Mouse (Mus musculus) common myeloid progenitor, adult 5-6 weeks (primary cell): ENCODE measurements around the gene Zfp286. TPM values are rescaled to one million over a fixed set of nuclear protein-coding genes. Genes with fewer than 3 reads are reported as not detected.

Experiments used
- ATAC-seq: replicated peaks from 2 replicates; pipeline ENCODE4 v1.8.0; 2016; ENCODE audit warnings: low read depth, mild to moderate bottlenecking, moderate TSS enrichment, inconsistent platforms; ENCODE audit not compliant: poor library complexity, severe bottlenecking
- total RNA-seq: library from RNA; stranded (forward); fragments of 200-1000, 187-1606 nt; gene quantifications from 2 replicates; pipeline ENCODE4 v1.2.3, GENCODE M21; 2017

Gene Zfp286
- total RNA-seq, 1 experiment from 2014 or later, result 5.1 TPM

DNA sequence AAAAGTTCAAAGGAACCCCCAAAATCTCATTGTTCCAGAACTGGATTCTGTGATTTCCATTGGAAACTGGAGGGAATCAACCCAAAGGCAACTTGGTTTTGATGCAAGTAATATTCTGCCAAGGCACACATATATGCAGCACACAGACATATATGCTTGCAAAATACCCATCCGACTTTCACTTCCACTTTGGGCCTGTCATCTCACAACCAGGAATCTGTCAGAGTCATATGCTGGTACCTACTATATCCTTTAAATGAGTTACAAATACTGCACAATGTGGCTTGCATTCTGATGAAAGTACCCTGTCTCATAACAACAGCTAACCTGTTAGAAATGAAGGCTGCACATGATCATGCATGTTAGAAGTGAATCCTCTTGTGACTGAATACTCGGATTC, 18.7 kb upstream of the Zfp286 start:
- ATAC-seq, result peak; percentile 57

DNA sequence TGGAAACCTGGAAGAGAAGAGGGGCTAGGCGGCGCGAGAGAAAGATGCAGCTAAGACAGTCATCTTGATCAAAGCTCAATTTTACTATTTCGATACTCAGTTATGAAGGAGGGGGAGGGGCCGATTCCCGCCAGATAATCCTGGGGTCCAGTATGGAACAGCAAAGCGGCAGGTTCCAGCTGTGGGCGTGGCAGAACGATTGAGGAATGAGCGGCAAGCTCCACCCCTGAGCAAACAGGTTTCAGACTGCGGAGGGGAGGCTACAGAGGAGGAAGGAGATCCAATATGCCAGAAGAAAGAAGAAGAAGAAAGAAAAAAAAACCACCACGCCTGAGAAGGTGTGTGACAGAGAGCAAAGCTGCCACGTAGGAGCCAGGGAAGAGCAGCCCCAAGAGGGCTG, 14.9 kb upstream of the Zfp286 start:
- ATAC-seq, result no peak

DNA sequence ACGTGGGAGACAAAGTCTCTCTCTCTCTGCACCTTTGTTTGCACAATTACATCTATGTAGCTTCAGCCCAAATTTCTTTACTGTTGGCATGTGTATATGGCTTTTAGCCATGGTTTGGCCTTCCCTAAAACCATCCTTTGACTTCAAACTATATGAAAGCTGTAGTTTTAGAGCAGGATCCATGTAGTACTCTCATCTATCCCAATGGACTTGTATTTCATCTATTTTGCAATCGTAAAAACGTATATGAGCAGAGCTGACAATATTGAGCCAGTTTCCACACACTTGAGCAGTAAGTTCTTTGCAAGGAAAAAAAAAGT, 315 bp upstream of the Zfp286 start:
- ATAC-seq, result no peak

DNA sequence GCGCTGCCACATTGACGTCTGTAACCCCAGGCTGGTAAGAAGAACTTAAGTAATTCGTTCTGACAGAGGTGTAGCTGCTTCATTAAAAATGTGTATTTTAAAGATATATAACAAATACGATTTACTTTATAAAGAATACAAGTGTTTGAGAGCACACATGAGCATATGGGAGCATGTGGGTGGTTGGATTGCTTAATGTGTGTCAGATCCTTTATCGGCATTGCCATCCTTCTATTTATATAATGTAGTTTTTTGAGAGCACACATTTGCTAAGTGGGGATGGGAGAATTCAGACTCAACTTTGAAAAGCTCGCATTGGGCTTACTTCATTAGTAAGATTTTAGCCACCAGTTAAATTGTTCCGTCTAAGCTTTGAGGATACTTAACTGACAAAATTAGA, 12.8 kb downstream of the Zfp286 start:
- ATAC-seq, result no peak

DNA sequence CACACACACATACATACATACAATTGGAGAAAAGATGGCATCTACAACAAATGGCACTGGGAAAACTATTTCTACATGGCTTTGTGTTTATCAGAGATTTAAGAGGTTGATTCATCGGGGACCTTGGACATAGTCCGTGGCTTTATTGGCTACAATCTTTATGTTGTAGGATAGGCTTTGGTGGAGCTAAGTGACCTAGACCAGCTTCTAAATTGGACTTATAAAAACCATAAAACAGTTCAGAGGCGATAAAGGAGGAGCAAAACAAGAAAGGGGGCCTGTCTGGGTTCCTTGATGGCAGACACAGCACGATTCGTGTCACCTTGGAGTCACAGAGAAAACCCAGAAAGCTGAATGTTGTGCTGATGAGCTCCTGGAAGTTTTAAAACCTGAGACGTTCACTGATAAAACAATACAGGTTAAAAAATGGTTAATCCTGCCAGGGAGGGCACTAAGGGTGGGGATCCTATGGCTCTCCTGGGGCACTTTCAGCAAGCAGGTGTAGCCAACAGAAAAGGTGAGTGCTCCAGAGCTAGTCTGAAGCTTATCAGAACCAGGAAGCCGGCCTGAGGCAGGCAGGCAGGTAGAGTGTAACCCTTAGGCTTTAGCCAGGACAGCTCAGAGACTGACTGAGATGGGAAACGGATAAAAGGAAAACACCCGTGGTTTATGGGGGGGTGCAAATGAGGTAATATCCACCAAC, 28.4 kb downstream of the Zfp286 start:
- no peak for ATAC-seq

DNA sequence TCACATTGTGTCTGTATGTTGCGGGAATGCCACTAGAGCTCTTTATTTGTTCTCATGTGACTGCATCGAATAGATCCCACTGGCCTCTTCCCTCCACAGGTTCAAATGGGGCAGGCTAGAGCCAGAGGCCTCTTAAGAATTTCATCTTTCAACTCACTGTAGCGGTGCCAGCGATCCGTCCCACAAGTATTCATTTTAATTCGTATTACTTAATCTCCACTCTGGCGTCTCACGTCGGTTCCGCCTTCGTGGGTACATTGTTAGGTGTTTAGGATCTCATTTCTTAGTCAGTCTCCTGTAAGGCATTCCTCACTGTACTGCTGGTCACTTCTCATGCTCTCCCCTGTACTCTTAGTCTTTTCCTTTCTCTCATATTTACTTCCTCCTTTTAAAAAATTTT, 30.8 kb downstream of the Zfp286 start:
- ATAC-seq, result no peak

DNA sequence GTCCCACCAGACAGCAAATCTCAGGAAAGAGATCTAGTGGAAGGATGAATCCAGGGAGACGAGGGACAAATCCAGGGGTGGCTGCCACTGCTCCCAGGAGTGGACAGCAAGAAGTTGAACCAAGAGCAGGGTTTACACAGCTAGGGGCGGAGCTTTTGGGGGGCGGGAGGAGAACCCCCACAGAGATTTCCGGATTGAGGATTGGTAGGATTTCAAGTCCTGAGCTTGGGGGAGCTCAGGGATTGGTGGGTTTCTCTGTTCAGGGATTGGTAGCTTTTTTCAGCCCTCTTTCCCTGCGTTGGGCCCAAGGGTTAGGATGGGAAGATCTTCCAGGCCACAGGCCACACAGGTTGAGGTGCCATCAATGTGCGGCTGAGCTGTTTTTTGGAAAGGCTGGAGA, 31.4 kb downstream of the Zfp286 start:
- ATAC-seq, result no peak

DNA sequence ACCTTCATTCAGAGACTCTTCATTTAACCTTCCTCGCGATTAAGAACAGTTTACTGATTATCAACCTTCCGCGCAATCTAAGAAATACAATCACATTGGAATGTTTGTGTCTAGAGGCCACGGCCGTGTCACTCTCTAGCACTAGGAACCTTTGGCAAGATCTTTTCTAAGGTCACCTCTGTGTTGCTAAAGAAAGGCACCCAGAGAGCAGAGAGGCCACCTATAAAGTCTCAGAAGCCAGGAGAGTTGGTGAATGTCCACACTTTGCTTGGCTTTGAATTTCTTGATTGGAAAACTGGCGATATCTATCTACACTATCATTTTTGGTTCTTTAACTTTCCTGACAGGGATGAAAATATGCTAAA, 32.1 kb downstream of the Zfp286 start:
- no peak for ATAC-seq

DNA sequence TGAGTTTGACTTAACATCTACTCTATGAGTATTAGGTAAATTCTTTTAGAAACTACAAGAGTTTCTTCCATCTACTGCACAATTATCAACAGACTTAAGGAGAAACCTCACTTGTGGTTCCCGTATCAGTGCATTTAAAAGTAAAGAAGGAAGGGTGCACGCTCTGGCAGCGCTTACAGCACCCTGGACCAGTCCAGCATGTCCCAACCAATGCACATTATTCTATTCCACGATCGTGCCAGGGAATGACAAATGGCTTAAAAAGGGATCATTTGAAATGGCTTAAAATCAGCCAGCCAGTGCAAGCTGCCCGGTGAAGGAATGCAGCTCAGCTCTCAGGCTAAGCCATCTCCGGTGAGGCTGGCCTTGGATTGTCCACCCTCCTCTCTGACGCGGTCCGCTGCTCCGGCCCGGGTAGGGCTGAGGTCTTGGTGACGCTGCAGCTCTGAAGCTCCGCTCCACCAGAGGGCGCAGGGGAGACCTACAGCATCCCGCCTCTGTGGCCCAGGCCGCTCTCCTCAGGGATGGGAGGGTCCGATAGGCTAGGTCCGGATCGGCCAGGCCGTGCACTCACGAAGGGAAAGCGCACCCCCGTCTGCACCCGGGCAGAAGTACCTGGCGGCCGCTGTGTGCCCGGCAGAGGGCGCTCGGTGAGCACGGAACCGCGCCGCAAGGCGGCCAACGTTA, 32.7 kb downstream of the Zfp286 start:
- peak; percentile 100 for ATAC-seq

DNA sequence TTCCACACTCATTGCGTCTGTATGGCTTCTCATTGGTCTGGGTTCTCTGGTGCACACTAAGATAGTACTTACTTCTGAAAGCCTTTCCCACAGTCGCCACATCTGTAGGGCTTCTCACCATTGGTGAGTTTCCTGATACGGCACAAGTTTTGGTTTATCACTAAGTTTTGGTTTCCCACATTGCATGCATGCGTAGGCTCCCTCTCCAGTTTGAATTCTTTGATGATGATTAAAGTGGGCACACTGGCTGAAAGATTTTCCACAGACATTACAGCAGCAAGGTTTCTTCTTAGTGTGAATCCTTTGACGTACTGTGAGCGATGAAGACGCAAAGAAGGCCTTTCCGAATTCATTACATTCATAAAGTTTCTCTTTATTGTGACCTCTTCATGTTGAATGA, 36.5 kb downstream of the Zfp286 start, which contains the start of gene Gm10428:
Gene Gm10428 (plus strand): TSS at position 321 of the 400 bp plus-strand sequence.
- ATAC-seq, result no peak

DNA sequence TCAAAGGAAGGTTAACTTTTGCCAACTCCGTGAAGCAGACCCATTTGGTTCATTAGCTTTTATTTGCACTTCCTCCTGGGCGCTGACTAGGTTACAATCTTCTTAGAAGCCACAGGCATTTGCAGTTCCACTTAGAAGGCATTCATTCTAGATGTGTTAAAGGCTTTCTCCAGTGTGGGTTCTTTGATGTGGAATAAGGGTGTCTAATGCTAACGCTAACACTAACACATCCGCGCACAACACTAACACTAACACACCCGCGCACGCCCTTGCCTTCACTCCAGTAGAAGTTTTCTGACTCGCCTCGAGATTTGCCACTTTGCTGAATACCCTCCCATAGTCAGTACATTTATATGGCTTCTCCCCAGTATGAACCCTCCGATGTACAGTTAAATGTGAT, 37.1 kb downstream of the Zfp286 start:
- no peak for ATAC-seq

DNA sequence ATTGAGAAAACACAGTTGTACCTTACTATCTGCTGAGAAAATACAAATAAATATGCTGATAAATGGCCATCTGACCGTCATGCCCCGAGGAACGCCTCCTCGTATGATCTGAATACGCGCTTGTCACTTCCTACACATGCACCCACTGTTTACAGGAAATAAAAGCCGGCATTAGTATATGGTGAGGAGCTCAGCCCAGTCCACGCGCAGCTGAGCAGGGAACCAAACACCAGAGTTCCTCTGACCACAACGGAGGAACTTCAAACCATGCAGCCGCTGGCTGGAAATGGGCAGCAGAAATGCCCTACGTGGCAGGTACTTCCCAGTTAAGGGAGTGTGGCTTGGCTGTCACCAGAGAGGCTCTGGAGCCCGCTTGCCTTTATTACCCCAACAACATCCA, 39.8 kb downstream of the Zfp286 start:
- ATAC-seq, result peak; percentile 80

DNA sequence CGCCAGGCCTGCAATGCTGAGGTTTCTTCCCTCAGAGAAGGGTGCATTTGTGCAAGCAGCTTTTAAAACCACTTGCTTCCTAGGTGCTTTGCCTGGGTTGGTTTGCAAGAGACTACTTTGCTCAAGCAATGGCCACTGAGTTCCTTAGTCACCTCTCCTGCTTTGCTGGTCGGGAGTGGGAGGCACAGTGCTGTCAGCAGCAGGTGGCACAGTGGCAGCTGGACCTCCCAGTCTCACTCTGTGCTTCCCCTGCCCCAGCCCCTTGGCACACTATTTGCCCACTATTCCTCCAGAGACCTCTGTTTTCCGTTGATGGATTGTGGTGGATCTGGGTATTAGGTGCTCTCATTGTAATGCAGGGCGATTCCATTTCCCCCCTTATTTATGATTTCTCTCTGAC, 41.2 kb downstream of the Zfp286 start:
- no peak for ATAC-seq

DNA sequence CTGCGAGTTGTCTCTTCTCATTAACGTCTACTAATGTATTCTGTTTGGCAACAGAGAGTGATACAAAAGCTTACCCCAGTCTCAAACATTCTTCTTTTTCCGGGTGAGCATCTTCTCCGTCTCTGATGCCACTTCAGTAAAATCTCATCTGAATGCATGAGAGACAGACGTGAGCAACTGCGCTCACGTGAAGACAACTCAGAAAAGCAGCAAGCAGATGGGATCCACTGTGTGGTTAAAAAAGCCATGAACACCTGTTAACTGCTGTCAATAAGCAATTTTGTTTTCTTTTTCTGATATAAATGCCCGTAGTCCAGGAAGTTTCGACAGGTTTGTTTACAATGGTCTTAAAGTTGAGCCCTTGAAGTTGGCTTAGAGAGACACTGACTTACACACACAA, 42.0 kb downstream of the Zfp286 start:
- no peak for ATAC-seq

DNA sequence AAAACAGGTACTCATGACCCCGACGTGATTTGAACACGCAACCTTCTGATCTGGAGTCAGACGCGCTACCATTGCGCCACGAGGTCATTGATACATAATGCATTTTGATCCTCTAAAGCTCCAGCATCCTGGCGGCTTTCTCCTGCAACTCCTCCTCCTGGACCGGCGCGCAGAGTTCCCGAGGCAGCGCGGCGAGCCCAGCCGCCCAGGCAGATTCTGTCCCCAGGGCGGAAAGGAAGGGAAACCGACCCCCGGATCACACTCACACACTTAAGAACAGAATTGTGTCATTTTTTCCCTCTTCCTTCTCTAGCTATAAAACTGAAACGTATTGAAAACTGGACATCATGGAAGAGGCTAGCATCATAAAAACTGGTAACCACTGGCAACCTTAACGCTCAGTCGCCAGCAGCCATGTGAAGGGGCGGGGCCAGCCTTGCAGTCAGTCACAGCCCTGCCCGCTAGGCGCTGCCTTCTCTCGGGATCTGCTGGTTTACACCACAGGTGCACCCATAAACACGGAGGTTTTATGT, 43.2 kb downstream of the Zfp286 start:
- peak; percentile 57 for ATAC-seq

DNA sequence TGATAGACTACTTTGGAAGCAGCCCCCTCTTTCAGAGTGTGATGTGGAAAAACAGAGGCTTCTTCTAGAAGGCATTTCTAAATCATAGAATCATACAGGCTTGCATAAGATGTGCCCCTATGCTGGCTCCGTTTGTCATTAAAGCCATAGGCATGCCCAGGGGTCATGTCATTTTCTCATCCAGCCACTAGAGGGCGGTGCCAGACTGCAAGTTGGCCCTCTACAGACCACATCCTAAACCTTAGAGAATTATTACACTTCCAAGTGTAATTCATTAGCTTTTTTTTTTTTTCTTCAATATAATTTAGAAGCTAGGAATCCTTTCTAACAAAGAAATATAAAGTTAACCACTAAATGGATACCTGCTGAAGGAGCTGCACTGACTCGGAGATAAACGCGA, 45.2 kb downstream of the Zfp286 start:
- ATAC-seq, result peak; percentile 77

DNA sequence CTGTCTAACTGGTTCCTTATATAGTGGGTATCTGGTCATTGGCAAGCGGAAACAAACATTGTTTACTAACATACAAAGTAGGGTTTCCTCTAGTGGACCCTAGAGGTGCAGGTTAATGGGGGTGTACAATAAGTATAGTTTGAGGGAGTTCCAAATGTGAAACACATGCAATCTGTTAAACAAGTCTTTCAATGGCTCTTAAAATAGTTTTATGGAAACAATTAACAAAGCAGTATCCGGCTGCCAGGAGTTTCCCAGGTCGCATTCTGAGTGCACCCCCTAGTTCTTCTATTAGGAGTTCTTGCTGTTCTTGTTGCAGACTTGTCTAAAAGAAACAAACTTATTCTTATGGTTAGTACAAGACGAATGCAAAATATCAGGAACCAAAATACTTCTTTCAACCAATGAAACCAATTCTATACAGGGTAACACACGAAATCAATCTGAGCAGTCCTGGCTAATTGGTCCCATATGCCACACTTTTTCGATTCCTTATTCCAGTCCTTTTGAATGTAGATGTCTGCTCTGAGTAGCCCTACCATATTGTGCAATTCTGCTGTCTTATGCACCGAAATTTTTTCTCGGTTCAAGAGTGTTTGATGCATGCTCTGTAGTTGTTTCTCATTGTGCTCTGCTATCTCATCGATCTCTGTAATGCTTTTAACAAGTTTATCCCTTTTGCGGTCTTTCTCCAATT, 46.9 kb downstream of the Zfp286 start:
- no peak for ATAC-seq

DNA sequence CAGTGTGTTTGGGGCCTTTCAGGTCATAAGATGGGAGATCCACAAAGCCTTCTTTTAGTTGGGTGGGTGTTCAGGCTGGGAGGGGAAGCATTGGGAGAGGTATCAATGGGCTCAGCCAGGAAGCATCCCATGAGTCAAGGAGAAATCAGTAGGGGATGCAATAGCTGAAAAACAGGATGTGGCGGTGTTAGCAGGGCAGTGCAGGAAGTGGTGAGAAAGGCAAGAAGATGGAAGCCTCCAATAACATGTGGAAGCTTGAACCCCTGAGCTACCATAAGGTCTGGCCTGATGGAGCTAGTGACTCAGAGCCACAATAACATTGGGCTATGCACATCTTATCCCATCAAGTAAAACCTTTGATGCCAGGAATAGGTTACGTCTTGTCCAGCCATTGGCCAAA, 48.1 kb downstream of the Zfp286 start:
- peak; percentile 62 for ATAC-seq

DNA sequence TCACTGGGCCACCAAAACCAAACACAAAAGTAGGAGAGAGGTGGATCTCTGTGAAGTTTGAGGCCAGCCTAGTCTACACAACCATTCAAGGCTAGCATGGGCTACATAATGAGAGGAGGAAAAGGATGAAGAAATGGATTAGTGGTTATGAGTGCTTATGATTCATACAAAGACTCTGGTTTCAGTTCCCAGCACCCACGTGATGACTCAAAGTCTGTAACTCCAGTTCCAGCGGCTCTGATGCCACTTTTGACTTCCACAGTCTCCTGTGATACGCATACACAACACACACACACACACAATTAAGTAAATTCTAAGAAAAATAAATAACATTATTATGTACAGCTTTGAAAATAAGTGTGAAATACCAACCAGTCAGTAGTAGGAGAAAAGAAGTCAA, 56.6 kb downstream of the Zfp286 start:
- ATAC-seq, result no peak

DNA sequence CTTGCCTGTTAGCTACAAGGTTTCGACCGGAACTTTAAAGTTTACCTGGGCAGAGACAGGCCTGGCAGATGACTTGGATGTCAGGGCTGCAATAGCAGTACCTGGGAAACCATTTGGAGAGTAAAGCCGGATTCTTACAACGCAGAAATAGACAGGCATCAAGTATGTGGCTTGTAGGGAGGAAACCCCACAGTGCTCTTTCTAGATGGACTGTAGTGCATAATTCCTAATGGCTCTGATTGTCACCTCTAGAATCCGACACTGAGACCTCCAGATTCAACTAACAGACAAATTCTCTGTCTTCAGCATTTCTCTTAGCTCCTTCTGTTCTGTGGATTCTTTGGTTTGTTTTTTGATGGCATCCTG, 57.3 kb downstream of the Zfp286 start:
- ATAC-seq, result no peak

DNA sequence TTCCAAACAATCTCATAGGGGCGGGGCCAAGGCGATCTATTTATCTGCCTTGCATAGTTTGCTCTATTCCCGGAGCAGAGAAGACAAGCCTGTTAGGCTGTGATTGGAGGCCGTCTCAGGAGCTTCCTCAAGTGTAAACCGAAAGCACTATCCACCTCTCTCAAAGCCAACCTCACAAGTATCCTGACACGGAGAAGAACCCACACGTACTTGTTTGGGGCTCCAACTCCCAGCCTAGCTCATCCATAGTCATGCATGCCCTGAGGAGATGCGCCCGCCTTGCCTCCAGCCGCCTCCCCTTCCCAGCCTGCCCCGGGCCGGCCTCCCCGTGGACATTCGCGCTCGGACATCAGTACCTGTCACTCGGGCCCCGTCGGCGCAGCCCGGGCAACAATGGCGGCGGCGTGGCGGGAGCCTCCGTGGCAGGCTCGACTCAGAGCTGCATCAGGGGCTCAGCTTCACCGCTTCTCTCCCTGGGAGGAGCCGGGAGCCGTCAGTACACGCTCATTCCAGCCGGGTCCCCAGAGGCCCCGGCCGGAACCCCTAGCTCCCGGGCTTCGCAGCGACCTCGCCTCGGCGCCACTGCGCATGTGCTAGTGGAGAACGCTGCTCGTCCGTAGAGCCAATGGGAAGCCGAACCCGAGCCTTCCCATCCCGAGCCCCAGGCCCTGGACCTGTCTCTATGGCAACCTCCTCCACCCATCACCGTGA, 57.8 kb downstream of the Zfp286 start, which contains the start of gene Zfp287:
Gene Zfp287 (minus strand): TSS at position 595 of the 711 bp plus-strand sequence.
- ATAC-seq, result peak; percentile 93
